Mouse (Mus musculus) limb, embryonic 11.5 days (tissue): ENCODE data around the gene Elane. TPM values are rescaled to one million over a fixed set of nuclear protein-coding genes. Genes with fewer than 3 reads are reported as not detected.

Source experiments
- ATAC-seq: fragments of 200-750 bp; cut with Nextera tagmentation; 2 replicates; pipeline ENCODE4 v1.8.0; 2017; ENCODE audit warnings: low read depth; ENCODE audit not compliant: insufficient number of reproducible peaks, low FRiP score, low TSS enrichment
- DNase-seq: peaks from one replicate; pipeline ENCODE4 v3.0.0-alpha.2; 2015; ENCODE audit warnings: low spot score
- H3K27ac ChIP-seq: fragments of 300-500 bp; sonication (generic); replicated peaks from 2 replicates; pipeline ENCODE4 v1.5.1; 2014; ENCODE audit warnings: low read depth, mild to moderate bottlenecking, low read length
- H3K27me3 ChIP-seq: fragments of 300-500 bp; sonication (generic); 2 replicates; pipeline ENCODE4 v1.6.1; 2014; ENCODE audit warnings: mild to moderate bottlenecking, low read length, mixed read lengths; ENCODE audit not compliant: control insufficient read depth, insufficient read depth
- H3K36me3 ChIP-seq: fragments of 300-500 bp; sonication (generic); 2 replicates; pipeline ENCODE4 v1.6.1; 2014; ENCODE audit warnings: mild to moderate bottlenecking, low read length, moderate library complexity, mixed read lengths; ENCODE audit not compliant: control insufficient read depth, insufficient read depth
- H3K4me1 ChIP-seq: fragments of 300-500 bp; sonication (generic); 2 replicates; pipeline ENCODE4 v1.6.1; 2014; ENCODE audit warnings: low read length, mixed read lengths; ENCODE audit not compliant: control insufficient read depth, insufficient read depth
- H3K4me2 ChIP-seq: fragments of 300-500 bp; sonication (generic); 2 replicates; pipeline ENCODE4 v1.6.1; 2014; ENCODE audit warnings: low read depth, mild to moderate bottlenecking, moderate library complexity; ENCODE audit not compliant: severe bottlenecking
- H3K4me3 ChIP-seq: fragments of 300-500 bp; sonication (generic); 2 replicates; pipeline ENCODE4 v1.5.1; 2014; ENCODE audit warnings: low read depth, low read length
- H3K9ac ChIP-seq: fragments of 300-500 bp; sonication (generic); 2 replicates; pipeline ENCODE4 v1.6.1; 2014; ENCODE audit warnings: mild to moderate bottlenecking, low read length
- H3K9me3 ChIP-seq: fragments of 300-500 bp; sonication (generic); 2 replicates; pipeline ENCODE4 v1.6.1; 2016; ENCODE audit warnings: low read length; ENCODE audit not compliant: control insufficient read depth
- WGBS: fragments of 180-500 bp; shearing (Covaris S2); extraction: QIAGEN DNeasy Blood & Tissue Kit; methylation state at CpG from one replicate; pipeline ENCODE4 v1.1.7; 2014; 5-methylcytosine and 5-hydroxymethylcytosine counted together
- polyA plus RNA-seq: library from polyadenylated mRNA; unstranded; fragments of >200 nt; fragmentation: Nextera tagmentation; extraction: Ambion mirVana; gene quantifications from 2 replicates; pipeline ENCODE4 v1.2.1, GENCODE M21; 2014

The Elane gene
- polyA plus RNA-seq, 1 experiment from 2014 or later: 0.20 TPM

GRCm38 (mm10) chr10:79872862-79873261 is 13.2 kb upstream of the Elane start:
- 40% methylated on average over 3 of the region's 3 CpGs for WGBS
- peak overlapping the region; percentile 72 for H3K4me3 ChIP-seq
- no peak for ATAC-seq
- DNase-seq: no peak
- H3K36me3 ChIP-seq: peaks cover 8% of the 10 kb centered on the region; the same call in 1 of the 2 replicates
- no peaks in the 10 kb centered on the region for H3K27me3 ChIP-seq
- H3K4me1 ChIP-seq: peaks cover 13% of the 10 kb centered on the region
- no peaks in the 10 kb centered on the region for H3K9me3 ChIP-seq
- peak overlapping the region; percentile 68 for H3K4me2 ChIP-seq
- no peak overlapping the region; the same call in 1 of the 2 replicates for H3K27ac ChIP-seq
- peak overlapping the region; percentile 94 for H3K9ac ChIP-seq

GRCm38 (mm10) chr10:79873313-79873712 is 12.7 kb upstream of the Elane start:
- H3K4me3 ChIP-seq: peak overlapping the region; percentile 72
- peaks cover 8% of the 10 kb centered on the region; the same call in 1 of the 2 replicates for H3K36me3 ChIP-seq
- no peaks in the 10 kb centered on the region for H3K27me3 ChIP-seq
- H3K9me3 ChIP-seq: no peaks in the 10 kb centered on the region
- whole genome bisulfite sequencing: 19% methylated on average over 6 of the region's 6 CpGs
- ATAC-seq: no peak
- H3K27ac ChIP-seq: no peak overlapping the region; the same call in 1 of the 2 replicates
- no peak for DNase-seq
- H3K4me2 ChIP-seq: peak overlapping the region; percentile 68
- H3K9ac ChIP-seq: peak overlapping the region; percentile 94
- H3K4me1 ChIP-seq: peaks cover 13% of the 10 kb centered on the region

GRCm38 (mm10) chr10:79873715-79874289 is 12.2 kb upstream of the Elane start:
- H3K9me3 ChIP-seq: no peaks in the 10 kb centered on the region
- H3K4me1 ChIP-seq: peaks cover 13% of the 10 kb centered on the region
- ATAC-seq (no peak; the same call in 1 of the 2 replicates), DNase-seq (peak; percentile 62)
- peak overlapping the region; percentile 66 for H3K27ac ChIP-seq
- H3K27me3 ChIP-seq: no peaks in the 10 kb centered on the region
- H3K4me3 ChIP-seq: peak overlapping the region; percentile 72
- H3K36me3 ChIP-seq: peaks cover 8% of the 10 kb centered on the region; the same call in 1 of the 2 replicates
- WGBS: under 1% methylated on average over 26 of the region's 26 CpGs
- H3K9ac ChIP-seq: peak overlapping the region; percentile 94
- H3K4me2 ChIP-seq: peak overlapping the region; percentile 68

GRCm38 (mm10) chr10:79874290-79874862 is 11.7 kb upstream of the Elane start, which contains the start of the genes Prtn3 and Plppr3:
Gene Prtn3 (plus strand): TSS chr10:79874476.
Gene Plppr3 (minus strand): TSS chr10:79874634.
- Histone ChIP-seq H3K9me3 (no peaks in the 10 kb centered on the region), H3K27ac (peak within 1 kb of the TSS; percentile 66), H3K4me3 (peak within 1 kb of the TSS; percentile 72), H3K27me3 (no peaks in the 10 kb centered on the region), H3K4me1 (peaks cover 13% of the 10 kb centered on the region), H3K36me3 (peaks cover 6% of the 10 kb centered on the region; the same call in 1 of the 2 replicates), H3K4me2 (peak within 1 kb of the TSS; percentile 68), H3K9ac (peak within 1 kb of the TSS; percentile 94)
- under 1% methylated on average over 56 of the region's 57 CpGs for WGBS
- peak; percentile 87 for ATAC-seq
- DNase-seq: peak; percentile 87

GRCm38 (mm10) chr10:79877174-79877573 is 8.9 kb upstream of the Elane start:
- Histone ChIP-seq H3K27me3 (0 out of 2 replicates have a peak, but pooled peaks cover 2% of the 10 kb centered on the region), H3K27ac (no peak overlapping the region), H3K4me2 (no peak overlapping the region), H3K4me3 (no peak overlapping the region), H3K9me3 (no peaks in the 10 kb centered on the region), H3K9ac (no peak overlapping the region), H3K4me1 (peaks cover 16% of the 10 kb centered on the region), H3K36me3 (no peaks in the 10 kb centered on the region)
- DNase-seq (no peak), ATAC-seq (no peak)
- 64% methylated on average over 1 of the region's 1 CpGs for WGBS

- no peaks in the 10 kb centered on the region for H3K36me3 ChIP-seq
- H3K4me3 ChIP-seq: no peak overlapping the region
- H3K27ac ChIP-seq: no peak overlapping the region
- 0 out of 2 replicates have a peak, but pooled peaks cover 2% of the 10 kb centered on the region for H3K27me3 ChIP-seq
- H3K4me1 ChIP-seq: peaks cover 14% of the 10 kb centered on the region
- no peak for DNase-seq
- no peaks in the 10 kb centered on the region for H3K9me3 ChIP-seq
- WGBS: 61% methylated on average over 12 of the region's 12 CpGs
- ATAC-seq: no peak
- H3K9ac ChIP-seq: no peak overlapping the region
- no peak overlapping the region for H3K4me2 ChIP-seq
These were observed 8.3 kb upstream of the Elane start for GRCm38 (mm10) chr10:79877757-79878156.

- Histone ChIP-seq H3K4me2 (no peak overlapping the region), H3K4me1 (peaks cover 17% of the 10 kb centered on the region), H3K27me3 (0 out of 2 replicates have a peak, but pooled peaks cover 2% of the 10 kb centered on the region), H3K36me3 (no peaks in the 10 kb centered on the region), H3K9me3 (no peaks in the 10 kb centered on the region), H3K27ac (no peak overlapping the region), H3K4me3 (no peak overlapping the region), H3K9ac (no peak overlapping the region)
- DNase-seq (no peak), ATAC-seq (no peak)
- 52% methylated on average over 3 of the region's 3 CpGs for WGBS
These were observed 6.5 kb upstream of the Elane start for GRCm38 (mm10) chr10:79879527-79879926.

GRCm38 (mm10) chr10:79880721-79881120 is 5.3 kb upstream of the Elane start:
- H3K27me3 ChIP-seq: 0 out of 2 replicates have a peak, but pooled peaks cover 2% of the 10 kb centered on the region
- H3K4me1 ChIP-seq: peaks cover 11% of the 10 kb centered on the region
- H3K27ac ChIP-seq: no peak overlapping the region
- no peaks in the 10 kb centered on the region for H3K36me3 ChIP-seq
- DNase-seq (no peak), ATAC-seq (no peak)
- no peak overlapping the region for H3K4me2 ChIP-seq
- WGBS: 11% methylated on average over 9 of the region's 9 CpGs
- H3K9me3 ChIP-seq: no peaks in the 10 kb centered on the region
- no peak overlapping the region for H3K4me3 ChIP-seq
- H3K9ac ChIP-seq: no peak overlapping the region
